Mouse (Mus musculus): Measurements from ENCODE around the gene Phf21a.

The Phf21a gene

GRCm38 (mm10) chr2:92176292-92176691, 83.4 kb downstream of the Phf21a start:
- no peak for DNase-seq (ENCODE audit: low spot score in 2 of 2)

GRCm38 (mm10) chr2:92182146-92182756, 89.3 kb downstream of the Phf21a start:
- DNase-seq (ENCODE audit: low spot score in 2 of 2), result no peak

- DNase-seq (ENCODE audit: low spot score in 2 of 2), result peak; percentile 71 to 82
Measured at GRCm38 (mm10) chr2:92182981-92183501, 90.1 kb downstream of the Phf21a start.

- peak; percentile 90 to 91 for DNase-seq (ENCODE audit: low spot score in 2 of 2)
Measured at GRCm38 (mm10) chr2:92183613-92184076, 90.7 kb downstream of the Phf21a start.

- peak; percentile 36 to 40 for DNase-seq (ENCODE audit: low spot score in 2 of 2)
Measured at GRCm38 (mm10) chr2:92184077-92184921, 91.4 kb downstream of the Phf21a start.

GRCm38 (mm10) chr2:92185062-92185765, 92.3 kb downstream of the Phf21a start:
- peak; percentile 41 to 56 for DNase-seq (ENCODE audit: low spot score in 2 of 2)

- no peak for DNase-seq (ENCODE audit: low spot score in 2 of 2)
Measured at GRCm38 (mm10) chr2:92185766-92186450, 93.0 kb downstream of the Phf21a start.

GRCm38 (mm10) chr2:92187061-92187460, 94.1 kb downstream of the Phf21a start:
- DNase-seq (ENCODE audit: low spot score in 2 of 2), result no peak

- no peak for DNase-seq (ENCODE audit: low spot score in 2 of 2)
Measured at GRCm38 (mm10) chr2:92188744-92189143, 95.8 kb downstream of the Phf21a start.

- DNase-seq (ENCODE audit: low spot score in 2 of 2), result no peak
Measured at GRCm38 (mm10) chr2:92190960-92191359, 98.0 kb downstream of the Phf21a start.

- DNase-seq (ENCODE audit: low spot score in 2 of 2), result peak; percentile 54 to 75
Measured at GRCm38 (mm10) chr2:92191826-92192581, 99.1 kb downstream of the Phf21a start.

- no peak for DNase-seq (ENCODE audit: low spot score in 2 of 2)
Measured at GRCm38 (mm10) chr2:92198126-92198525, 105.2 kb downstream of the Phf21a start.

- DNase-seq (ENCODE audit: low spot score in 2 of 2), result no peak
Measured at GRCm38 (mm10) chr2:92198747-92199146, 105.8 kb downstream of the Phf21a start.

- no peak for DNase-seq (ENCODE audit: low spot score in 2 of 2)
Measured at GRCm38 (mm10) chr2:92199562-92200286, 106.8 kb downstream of the Phf21a start.

- peak in 1 of 2 experiments; percentile 24 for DNase-seq (ENCODE audit: low spot score in 2 of 2)
Measured at GRCm38 (mm10) chr2:92202319-92203040, 109.6 kb downstream of the Phf21a start.

- DNase-seq (ENCODE audit: low spot score in 2 of 2), result peak; percentile 11 to 22
Measured at GRCm38 (mm10) chr2:92205010-92205639, 112.2 kb downstream of the Phf21a start.

- no peak for DNase-seq (ENCODE audit: low spot score in 2 of 2)
Measured at GRCm38 (mm10) chr2:92210409-92210808, 117.5 kb downstream of the Phf21a start.

GRCm38 (mm10) chr2:92221431-92221830, 128.5 kb downstream of the Phf21a start:
- no peak for DNase-seq (ENCODE audit: low spot score in 2 of 2)

GRCm38 (mm10) chr2:92225592-92225991, 132.7 kb downstream of the Phf21a start:
- no peak for DNase-seq (ENCODE audit: low spot score in 2 of 2)

Data from spleen, postnatal 36 days (tissue).